Mouse (Mus musculus) common myeloid progenitor, adult 5-6 weeks (primary cell): ENCODE measurements around the gene Tfap2b. TPM values are rescaled to one million over a fixed set of nuclear protein-coding genes. Genes with fewer than 3 reads are reported as not detected.

ENCODE experiments used
- ATAC-seq: replicated peaks from 2 replicates; pipeline ENCODE4 v1.8.0; 2016; ENCODE audit warnings: low read depth, mild to moderate bottlenecking, moderate TSS enrichment, inconsistent platforms; ENCODE audit not compliant: poor library complexity, severe bottlenecking
- total RNA-seq: library from RNA; stranded (forward); fragments of 200-1000, 187-1606 nt; gene quantifications from 2 replicates; pipeline ENCODE4 v1.2.3, GENCODE M21; 2017

Gene Tfap2b
- total RNA-seq, 1 experiment from 2014 or later, result not detected

GRCm38 (mm10) chr1:19231574-19232080, 22.9 kb downstream of the Tfap2b start:
- no peak for ATAC-seq

GRCm38 (mm10) chr1:19232743-19233142, 24.0 kb downstream of the Tfap2b start:
- no peak for ATAC-seq

GRCm38 (mm10) chr1:19233857-19234256, 25.1 kb downstream of the Tfap2b start:
- no peak for ATAC-seq

GRCm38 (mm10) chr1:19234432-19235205, 25.9 kb downstream of the Tfap2b start:
- no peak for ATAC-seq

- no peak for ATAC-seq
These were observed 27.3 kb downstream of the Tfap2b start for GRCm38 (mm10) chr1:19236051-19236450.

- no peak for ATAC-seq
These were observed 27.9 kb downstream of the Tfap2b start for GRCm38 (mm10) chr1:19236591-19236990.

- no peak for ATAC-seq
These were observed 28.3 kb downstream of the Tfap2b start for GRCm38 (mm10) chr1:19237061-19237460.

GRCm38 (mm10) chr1:19237721-19238410, 29.2 kb downstream of the Tfap2b start:
- no peak for ATAC-seq

GRCm38 (mm10) chr1:19240054-19240453, 31.3 kb downstream of the Tfap2b start:
- no peak for ATAC-seq

GRCm38 (mm10) chr1:19241316-19241715, 32.6 kb downstream of the Tfap2b start:
- ATAC-seq, result no peak

- no peak for ATAC-seq
These were observed 33.3 kb downstream of the Tfap2b start for GRCm38 (mm10) chr1:19242021-19242420.

- ATAC-seq, result no peak
These were observed 36.3 kb downstream of the Tfap2b start for GRCm38 (mm10) chr1:19245032-19245431.

- ATAC-seq, result no peak
These were observed 42.6 kb downstream of the Tfap2b start for GRCm38 (mm10) chr1:19251286-19251685.

GRCm38 (mm10) chr1:19269596-19269995, 60.9 kb downstream of the Tfap2b start:
- no peak for ATAC-seq

Other genes starting within 250 kb of the Tfap2b start
- not detected in 2 replicates for gene Tfap2d, start 105.9 kb upstream of the Tfap2b start, total RNA-seq